Mouse (Mus musculus) forebrain, postnatal 0 days (tissue): Measurements from ENCODE around the gene Uqcrq. TPM values are rescaled to one million over a fixed set of nuclear protein-coding genes. Genes with fewer than 3 reads are reported as not detected.

Source experiments
- ATAC-seq: fragments of 200-750 bp; cut with Nextera tagmentation; 2 replicates; pipeline ENCODE4 v1.8.0; 2017; ENCODE audit warnings: mild to moderate bottlenecking, moderate library complexity
- DNase-seq: peaks from one replicate; pipeline ENCODE4 v3.0.0-alpha.2; 2015
- H3K27ac ChIP-seq: fragments of 300-500 bp; sonication (generic); 2 replicates; pipeline ENCODE4 v1.5.1; 2014; ENCODE audit warnings: low read depth, mild to moderate bottlenecking, antibody characterized with exemption, low read length, moderate library complexity, mixed read lengths
- H3K27me3 ChIP-seq: fragments of 300-500 bp; sonication (generic); 2 replicates; pipeline ENCODE4 v1.6.1; 2014; ENCODE audit warnings: mild to moderate bottlenecking, low read length, mixed read lengths; ENCODE audit not compliant: insufficient read depth
- H3K36me3 ChIP-seq: fragments of 300-500 bp; sonication (generic); 2 replicates; pipeline ENCODE4 v1.6.1; 2014; ENCODE audit warnings: mild to moderate bottlenecking, moderate library complexity; ENCODE audit not compliant: insufficient read depth
- H3K4me1 ChIP-seq: fragments of 300-500 bp; sonication (generic); 2 replicates; pipeline ENCODE4 v1.6.1; 2014; ENCODE audit warnings: antibody characterized with exemption; ENCODE audit not compliant: insufficient read depth
- H3K4me2 ChIP-seq: fragments of 300-500 bp; sonication (generic); 2 replicates; pipeline ENCODE4 v1.6.1; 2014; ENCODE audit warnings: low read depth, mild to moderate bottlenecking, moderate library complexity
- H3K4me3 ChIP-seq: fragments of 300-500 bp; sonication (generic); 2 replicates; pipeline ENCODE4 v1.5.1; 2014; ENCODE audit warnings: low read depth, low read length, mixed read lengths
- H3K9ac ChIP-seq: fragments of 300-500 bp; sonication (generic); 2 replicates; pipeline ENCODE4 v1.6.1; 2014; ENCODE audit warnings: mild to moderate bottlenecking
- H3K9me3 ChIP-seq: fragments of 300-500 bp; sonication (generic); 2 replicates; pipeline ENCODE4 v1.6.1; 2016; ENCODE audit warnings: low read length
- CTCF ChIP-seq: sonication (generic); IDR thresholded peaks from 2 replicates; pipeline ENCODE4 v1.5.1; 2016; ENCODE audit warnings: antibody characterized with exemption, control low read depth, low read depth
- WGBS: fragments of 180-500 bp; shearing (Covaris S2); extraction: QIAGEN DNeasy Blood & Tissue Kit; methylation state at CpG from one replicate; pipeline ENCODE4 v1.1.7; 2014; 5-methylcytosine and 5-hydroxymethylcytosine counted together
- polyA plus RNA-seq: library from polyadenylated mRNA; unstranded; fragments of >200 nt; fragmentation: Nextera tagmentation; extraction: Ambion mirVana; gene quantifications from 2 replicates; pipeline ENCODE4 v1.2.1, GENCODE M21; 2015
- total RNA-seq: library from RNA; depleted of rRNA; stranded (reverse); fragments of >200 nt; gene quantifications from 2 replicates; pipeline ENCODE4 v1.2.3, GENCODE M21; 2014

Gene Uqcrq
- total and polyA plus RNA-seq, 2 experiments from 2014 or later: 20.6 to 822 TPM

DNA sequence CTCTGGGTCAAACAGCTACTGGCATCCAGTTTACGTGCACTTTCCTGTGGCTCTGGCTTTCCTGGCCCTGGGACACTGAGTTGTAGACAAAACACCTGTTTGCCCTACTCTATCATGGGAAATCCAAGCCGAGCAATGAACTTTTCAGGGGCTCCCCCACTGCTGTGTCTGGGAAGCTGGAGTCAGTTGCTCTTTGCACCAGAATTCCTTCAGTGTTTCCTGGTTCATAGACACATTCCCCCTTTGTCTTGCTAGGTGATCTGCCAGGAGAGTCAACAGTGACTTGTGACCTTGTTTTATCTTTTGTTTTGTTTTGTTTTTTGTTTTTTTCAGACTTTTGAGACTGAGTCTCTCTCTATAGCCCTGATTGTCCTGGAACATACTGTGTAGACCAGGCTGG, 20.7 kb upstream of the Uqcrq start:
- TF ChIP-seq CTCF: no peak
- 78% methylated on average over 2 of the region's 2 CpGs for WGBS
- no peak for DNase-seq

GRCm38 (mm10) chr11:53450070-53450705, 19.6 kb upstream of the Uqcrq start:
- H3K4me2 ChIP-seq: no peak overlapping the region
- no peaks in the 10 kb centered on the region; the same call in 1 of the 2 replicates for H3K27me3 ChIP-seq
- no peak for TF ChIP-seq CTCF
- WGBS: 65% methylated on average over 15 of the region's 15 CpGs
- no peak overlapping the region for H3K4me3 ChIP-seq
- H3K4me1 ChIP-seq: no peaks in the 10 kb centered on the region
- ATAC-seq (no peak), DNase-seq (no peak)
- no peak overlapping the region for H3K9ac ChIP-seq
- H3K9me3 ChIP-seq: no peaks in the 10 kb centered on the region
- no peak overlapping the region for H3K27ac ChIP-seq
- H3K36me3 ChIP-seq: no peaks in the 10 kb centered on the region

More for the DNA sequence above, 20.7 kb upstream of the Uqcrq start:
- no peak for ATAC-seq
- Histone ChIP-seq H3K9me3 (no peaks in the 10 kb centered on the region), H3K4me3 (no peak overlapping the region), H3K4me1 (no peaks in the 10 kb centered on the region), H3K36me3 (no peaks in the 10 kb centered on the region), H3K4me2 (no peak overlapping the region), H3K27me3 (no peaks in the 10 kb centered on the region; the same call in 1 of the 2 replicates), H3K9ac (no peak overlapping the region), H3K27ac (no peak overlapping the region)

DNA sequence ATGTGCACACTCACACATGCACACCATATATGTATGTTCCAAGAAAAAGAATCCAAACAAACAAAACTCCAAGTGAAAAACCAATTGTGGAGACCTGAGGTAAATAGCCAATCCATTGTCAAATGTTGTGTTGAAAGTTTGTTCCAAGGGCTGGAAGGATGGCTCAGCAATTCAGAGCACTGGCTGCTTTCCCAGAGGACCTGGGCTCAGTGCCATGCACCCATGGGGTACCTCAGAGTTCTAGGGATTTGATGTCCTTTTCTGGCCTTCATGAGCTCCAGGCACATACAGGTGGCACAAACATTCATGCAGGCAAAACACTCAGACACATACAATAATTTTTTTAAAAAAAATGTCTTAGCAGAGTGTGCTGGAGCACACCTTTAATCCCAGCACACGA, 17.9 kb upstream of the Uqcrq start:
- DNase-seq: no peak
- TF ChIP-seq CTCF: no peak
- WGBS: 72% methylated on average over 1 of the region's 1 CpGs
- Histone ChIP-seq H3K4me2 (no peak overlapping the region), H3K27me3 (no peaks in the 10 kb centered on the region), H3K9me3 (no peaks in the 10 kb centered on the region), H3K27ac (no peak overlapping the region), H3K9ac (no peak overlapping the region), H3K36me3 (no peaks in the 10 kb centered on the region), H3K4me1 (no peaks in the 10 kb centered on the region), H3K4me3 (no peak overlapping the region)
- ATAC-seq: no peak

GRCm38 (mm10) chr11:53447996-53448395, 17.4 kb upstream of the Uqcrq start:
- 90% methylated on average over 8 of the region's 8 CpGs for WGBS

GRCm38 (mm10) chr11:53446183-53446582, 15.6 kb upstream of the Uqcrq start:
- Histone ChIP-seq H3K27ac (no peak overlapping the region), H3K27me3 (no peaks in the 10 kb centered on the region), H3K4me3 (no peak overlapping the region), H3K4me1 (no peaks in the 10 kb centered on the region), H3K9ac (no peak overlapping the region), H3K9me3 (no peaks in the 10 kb centered on the region), H3K4me2 (no peak overlapping the region), H3K36me3 (no peaks in the 10 kb centered on the region)
- no peak for DNase-seq
- 89% methylated on average over 13 of the region's 13 CpGs for WGBS
- ATAC-seq: no peak
- TF ChIP-seq CTCF: no peak

More at GRCm38 (mm10) chr11:53447996-53448395, 17.4 kb upstream of the Uqcrq start:
- Histone ChIP-seq H3K4me3 (no peak overlapping the region), H3K4me2 (no peak overlapping the region), H3K4me1 (no peaks in the 10 kb centered on the region), H3K27ac (no peak overlapping the region), H3K9me3 (no peaks in the 10 kb centered on the region), H3K27me3 (no peaks in the 10 kb centered on the region), H3K36me3 (no peaks in the 10 kb centered on the region), H3K9ac (no peak overlapping the region)
- DNase-seq: no peak
- no peak for ATAC-seq
- no peak for TF ChIP-seq CTCF

- H3K4me3 ChIP-seq: no peak overlapping the region
- 60% methylated on average over 13 of the region's 13 CpGs for WGBS
- TF ChIP-seq CTCF: no peak
These were observed 14.9 kb upstream of the Uqcrq start for GRCm38 (mm10) chr11:53445562-53445961.

DNA sequence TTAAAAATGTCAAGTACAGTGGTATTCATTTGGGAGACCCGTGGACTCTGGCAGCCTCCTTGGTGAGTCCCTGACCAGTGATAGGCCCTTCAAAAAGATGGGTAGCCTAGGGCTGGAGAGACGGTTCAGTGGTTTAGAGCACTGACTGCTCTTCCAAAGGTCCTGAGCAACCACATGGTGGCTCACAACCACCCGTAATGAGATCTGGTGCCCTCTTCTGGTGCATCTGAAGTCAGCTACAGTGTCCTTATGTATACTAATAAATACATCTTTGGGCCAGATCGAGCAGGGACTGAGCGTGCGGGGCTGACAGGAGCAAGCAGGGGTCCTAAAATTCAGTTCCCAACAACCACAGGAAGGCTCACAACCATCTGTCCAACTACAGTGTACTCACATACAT, 13.2 kb upstream of the Uqcrq start:
- DNase-seq: no peak
- 38% methylated on average over 6 of the region's 6 CpGs for WGBS
- Histone ChIP-seq H3K27me3 (no peaks in the 10 kb centered on the region), H3K27ac (no peak overlapping the region), H3K4me2 (no peak overlapping the region), H3K4me1 (no peaks in the 10 kb centered on the region), H3K4me3 (no peak overlapping the region), H3K9ac (no peak overlapping the region), H3K9me3 (no peaks in the 10 kb centered on the region), H3K36me3 (no peaks in the 10 kb centered on the region)
- no peak for ATAC-seq
- peak; percentile 59 for TF ChIP-seq CTCF

More at GRCm38 (mm10) chr11:53445562-53445961, 14.9 kb upstream of the Uqcrq start:
- Histone ChIP-seq H3K9me3 (no peaks in the 10 kb centered on the region), H3K4me1 (no peaks in the 10 kb centered on the region), H3K4me2 (no peak overlapping the region), H3K27me3 (no peaks in the 10 kb centered on the region), H3K9ac (no peak overlapping the region), H3K27ac (no peak overlapping the region), H3K36me3 (no peaks in the 10 kb centered on the region)
- DNase-seq (no peak), ATAC-seq (no peak)
